Mouse (Mus musculus) hindbrain, embryonic 14.5 days (tissue): ENCODE data around the gene Cplx3. TPM values are rescaled to one million over a fixed set of nuclear protein-coding genes. Genes with fewer than 3 reads are reported as not detected.

Experiments
- ATAC-seq: fragments of 200-750 bp; cut with Nextera tagmentation; 2 replicates; pipeline ENCODE4 v1.8.0; 2017; ENCODE audit warnings: moderate number of reproducible peaks, mild to moderate bottlenecking, moderate TSS enrichment, moderate library complexity; ENCODE audit not compliant: low FRiP score
- DNase-seq: peaks from one replicate; pipeline ENCODE4 v3.0.0-alpha.2; 2015; ENCODE audit warnings: low spot score
- H3K27ac ChIP-seq: fragments of 300-500 bp; sonication (generic); 2 replicates; pipeline ENCODE4 v1.5.1; 2014; ENCODE audit warnings: mild to moderate bottlenecking, moderate library complexity
- H3K27me3 ChIP-seq: fragments of 300-500 bp; sonication (generic); 2 replicates; pipeline ENCODE4 v1.6.1; 2014; ENCODE audit warnings: mild to moderate bottlenecking, low read length, mixed read lengths; ENCODE audit not compliant: control insufficient read depth, insufficient read depth
- H3K36me3 ChIP-seq: fragments of 300-500 bp; sonication (generic); replicated peaks from 2 replicates; pipeline ENCODE4 v1.6.1; 2014; ENCODE audit not compliant: control insufficient read depth, insufficient read depth
- H3K4me1 ChIP-seq: fragments of 300-500 bp; sonication (generic); replicated peaks from 2 replicates; pipeline ENCODE4 v1.6.1; 2014; ENCODE audit warnings: antibody characterized with exemption, low read length, mixed read lengths; ENCODE audit not compliant: control insufficient read depth, insufficient read depth
- H3K4me2 ChIP-seq: fragments of 300-500 bp; sonication (generic); replicated peaks from 2 replicates; pipeline ENCODE4 v1.6.1; 2014; ENCODE audit warnings: mild to moderate bottlenecking, moderate library complexity
- H3K4me3 ChIP-seq: fragments of 300-500 bp; sonication (generic); replicated peaks from 2 replicates; pipeline ENCODE4 v1.5.1; 2014; ENCODE audit warnings: mild to moderate bottlenecking, low read length
- H3K9ac ChIP-seq: fragments of 300-500 bp; sonication (generic); 2 replicates; pipeline ENCODE4 v1.6.1; 2014
- H3K9me3 ChIP-seq: fragments of 300-500 bp; sonication (generic); 2 replicates; pipeline ENCODE4 v1.6.1; 2016; ENCODE audit warnings: low read length; ENCODE audit not compliant: control insufficient read depth
- WGBS: fragments of 180-500 bp; shearing (Covaris S2); extraction: QIAGEN DNeasy Blood & Tissue Kit; methylation state at CpG from one replicate; pipeline ENCODE4 v1.1.7; 2014; 5-methylcytosine and 5-hydroxymethylcytosine counted together
- polyA plus RNA-seq: library from polyadenylated mRNA; unstranded; fragments of >200 nt; fragmentation: Nextera tagmentation; extraction: Ambion mirVana; gene quantifications from 2 replicates; pipeline ENCODE4 v1.2.1, GENCODE M21; 2014

Gene Cplx3
- polyA plus RNA-seq, 1 experiment from 2014 or later, result not detected

GRCm38 (mm10) chr9:57647286-57648108 is 41.4 kb upstream of the Cplx3 start:
- ATAC-seq, result no peak

GRCm38 (mm10) chr9:57646551-57647103 is 40.5 kb upstream of the Cplx3 start:
- H3K27ac ChIP-seq, result no peak overlapping the region
- ATAC-seq (no peak), DNase-seq (no peak)
- no peaks in the 10 kb centered on the region for H3K27me3 ChIP-seq
- H3K36me3 ChIP-seq, result peaks cover 11% of the 10 kb centered on the region
- H3K4me2 ChIP-seq, result no peak overlapping the region
- WGBS, result 76% methylated on average over 12 of the region's 12 CpGs
- H3K4me3 ChIP-seq, result no peak overlapping the region
- no peaks in the 10 kb centered on the region for H3K9me3 ChIP-seq
- H3K4me1 ChIP-seq, result peaks cover 33% of the 10 kb centered on the region
- no peak overlapping the region for H3K9ac ChIP-seq

More at GRCm38 (mm10) chr9:57647286-57648108, 41.4 kb upstream of the Cplx3 start:
- no peak overlapping the region for H3K4me2 ChIP-seq
- DNase-seq, result no peak
- H3K9ac ChIP-seq, result no peak overlapping the region
- peaks cover 24% of the 10 kb centered on the region for H3K4me1 ChIP-seq
- 0 out of 2 replicates have a peak, but pooled peaks cover 6% of the 10 kb centered on the region for H3K36me3 ChIP-seq
- H3K4me3 ChIP-seq, result no peak overlapping the region
- no peak overlapping the region for H3K27ac ChIP-seq
- H3K9me3 ChIP-seq, result no peaks in the 10 kb centered on the region
- no peaks in the 10 kb centered on the region for H3K27me3 ChIP-seq
- 82% methylated on average over 4 of the region's 4 CpGs for WGBS

GRCm38 (mm10) chr9:57644944-57645893 is 39.1 kb upstream of the Cplx3 start:
- Histone ChIP-seq H3K36me3 (peaks cover 15% of the 10 kb centered on the region), H3K4me3 (peak overlapping the region; percentile 71), H3K9me3 (no peaks in the 10 kb centered on the region), H3K27ac (peak overlapping the region; percentile 92), H3K27me3 (no peaks in the 10 kb centered on the region), H3K9ac (peak overlapping the region; percentile 96), H3K4me1 (peaks cover 42% of the 10 kb centered on the region), H3K4me2 (peak overlapping the region; percentile 93)
- DNase-seq (peak; percentile 94), ATAC-seq (peak; percentile 82)
- WGBS, result 0% methylated on average over 75 of the region's 85 CpGs

GRCm38 (mm10) chr9:57644442-57644943 is 38.4 kb upstream of the Cplx3 start:
- Histone ChIP-seq H3K27me3 (no peaks in the 10 kb centered on the region), H3K4me1 (peaks cover 50% of the 10 kb centered on the region), H3K4me3 (peak overlapping the region; percentile 71), H3K36me3 (peaks cover 15% of the 10 kb centered on the region), H3K9me3 (no peaks in the 10 kb centered on the region), H3K4me2 (peak overlapping the region; percentile 93), H3K9ac (peak overlapping the region; percentile 96), H3K27ac (peak overlapping the region; percentile 92)
- DNase-seq (no peak), ATAC-seq (peak; percentile 23)
- WGBS, result under 1% methylated on average over 18 of the region's 18 CpGs

GRCm38 (mm10) chr9:57643856-57644180 is 37.7 kb upstream of the Cplx3 start:
- no peak for DNase-seq
- Histone ChIP-seq H3K27ac (no peak overlapping the region), H3K36me3 (peaks cover 15% of the 10 kb centered on the region), H3K9ac (peak overlapping the region; percentile 96), H3K4me3 (peak overlapping the region; percentile 71), H3K9me3 (no peaks in the 10 kb centered on the region), H3K4me2 (peak overlapping the region; percentile 93), H3K27me3 (no peaks in the 10 kb centered on the region), H3K4me1 (peaks cover 56% of the 10 kb centered on the region)
- 58% methylated on average over 7 of the region's 7 CpGs for WGBS
- ATAC-seq, result no peak

GRCm38 (mm10) chr9:57643169-57643855 is 37.2 kb upstream of the Cplx3 start:
- ATAC-seq (no peak), DNase-seq (no peak)
- Histone ChIP-seq H3K27ac (no peak overlapping the region), H3K4me1 (peaks cover 61% of the 10 kb centered on the region), H3K4me3 (peak overlapping the region; percentile 71), H3K9ac (peak overlapping the region; percentile 96), H3K36me3 (peaks cover 15% of the 10 kb centered on the region), H3K9me3 (no peaks in the 10 kb centered on the region), H3K4me2 (peak overlapping the region; percentile 93), H3K27me3 (no peaks in the 10 kb centered on the region)
- WGBS, result 73% methylated on average over 9 of the region's 9 CpGs

- 81% methylated on average over 13 of the region's 13 CpGs for WGBS
- Histone ChIP-seq H3K9me3 (no peaks in the 10 kb centered on the region), H3K27me3 (no peaks in the 10 kb centered on the region), H3K9ac (no peak overlapping the region), H3K4me1 (peaks cover 71% of the 10 kb centered on the region), H3K4me2 (peak overlapping the region; percentile 93; the same call in 1 of the 2 replicates), H3K27ac (no peak overlapping the region), H3K4me3 (no peak overlapping the region), H3K36me3 (peaks cover 15% of the 10 kb centered on the region)
- ATAC-seq, result no peak
- DNase-seq, result no peak
Observed at GRCm38 (mm10) chr9:57641775-57642550, 35.9 kb upstream of the Cplx3 start.

GRCm38 (mm10) chr9:57641022-57641421 is 34.9 kb upstream of the Cplx3 start:
- DNase-seq, result no peak
- H3K9ac ChIP-seq, result 0 out of 2 replicates have a peak overlapping the region, but pooled peaks have one; percentile 48
- ATAC-seq, result no peak
- H3K4me2 ChIP-seq, result peak overlapping the region; percentile 26
- H3K4me1 ChIP-seq, result peaks cover 71% of the 10 kb centered on the region
- H3K36me3 ChIP-seq, result peaks cover 15% of the 10 kb centered on the region
- H3K27me3 ChIP-seq, result no peaks in the 10 kb centered on the region
- WGBS, result 79% methylated on average over 1 of the region's 1 CpGs
- H3K4me3 ChIP-seq, result no peak overlapping the region
- no peak overlapping the region for H3K27ac ChIP-seq
- no peaks in the 10 kb centered on the region for H3K9me3 ChIP-seq
